Mouse (Mus musculus): ENCODE results near the gene Slc9a8. TPM values are rescaled to one million over a fixed set of nuclear protein-coding genes. Genes with fewer than 3 reads are reported as not detected.

Slc9a8 gene
- polyA plus RNA-seq, 1 experiment, result 34.8 TPM

DNA sequence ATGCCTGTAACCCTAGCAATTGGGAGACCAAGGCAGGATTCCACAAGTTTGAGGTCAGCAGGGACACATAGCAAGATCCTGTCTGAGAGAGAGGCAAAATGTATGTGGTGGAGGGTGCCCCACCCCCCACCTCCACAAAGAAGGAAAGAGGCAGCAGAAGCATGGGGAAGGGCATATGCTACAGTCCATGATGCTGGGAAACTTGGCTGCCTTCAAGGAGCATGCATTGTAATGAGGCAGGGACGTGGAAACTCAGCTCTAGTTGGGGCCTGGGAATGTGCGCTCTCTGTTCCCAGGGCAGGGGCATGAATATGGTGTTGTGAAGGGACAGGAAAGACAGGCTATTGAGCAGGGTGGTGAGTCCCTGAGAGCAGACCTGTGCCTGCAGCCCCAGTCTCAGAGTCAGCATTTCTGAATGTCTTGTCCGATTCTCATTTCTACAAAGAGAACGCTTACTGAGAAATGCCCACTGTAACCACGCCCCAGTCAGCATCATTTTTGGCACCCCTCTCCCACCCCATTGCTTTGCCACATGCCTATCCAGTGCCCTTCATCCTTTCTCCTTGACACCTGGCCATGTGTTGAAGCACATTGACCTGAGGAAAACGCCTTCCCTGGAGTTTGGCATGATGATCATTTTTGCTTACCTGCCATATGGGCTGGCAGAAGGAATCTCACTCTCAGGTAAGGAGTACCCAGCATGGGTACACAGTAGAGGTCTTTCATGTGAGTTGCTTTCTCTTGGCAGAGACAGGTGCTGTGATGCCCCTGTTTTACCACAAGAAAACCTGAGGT lies 37.8 kb downstream of the Slc9a8 start:
- no peak overlapping the region for H3K4me3 ChIP-seq (ENCODE audit: low read depth, low read length)
- TF ChIP-seq CTCF (IDR thresholded peaks at IDR 0.05; ENCODE audit: extremely low read depth, insufficient read length, insufficient replicate concordance, low read depth, low read length) (no peak), POLR2A (IDR thresholded peaks at IDR 0.05; ENCODE audit: low read depth, low read length) (no peak)
- H3K27ac ChIP-seq (ENCODE audit: insufficient read depth, low read depth, low read length), result no peak overlapping the region
- H3K27me3 ChIP-seq (ENCODE audit: control insufficient read depth, insufficient read depth, low read length), result no peaks in the 10 kb centered on the region
- peaks cover 39% of the 10 kb centered on the region for H3K36me3 ChIP-seq (ENCODE audit: control insufficient read depth, insufficient read depth, low read length)
- 93% methylated on average over 6 of the region's 6 CpGs for WGBS
- peaks cover 4% of the 10 kb centered on the region; the same call in 1 of the 2 replicates for H3K4me1 ChIP-seq (ENCODE audit: control insufficient read depth, insufficient read depth, insufficient read length, low read length)

DNA sequence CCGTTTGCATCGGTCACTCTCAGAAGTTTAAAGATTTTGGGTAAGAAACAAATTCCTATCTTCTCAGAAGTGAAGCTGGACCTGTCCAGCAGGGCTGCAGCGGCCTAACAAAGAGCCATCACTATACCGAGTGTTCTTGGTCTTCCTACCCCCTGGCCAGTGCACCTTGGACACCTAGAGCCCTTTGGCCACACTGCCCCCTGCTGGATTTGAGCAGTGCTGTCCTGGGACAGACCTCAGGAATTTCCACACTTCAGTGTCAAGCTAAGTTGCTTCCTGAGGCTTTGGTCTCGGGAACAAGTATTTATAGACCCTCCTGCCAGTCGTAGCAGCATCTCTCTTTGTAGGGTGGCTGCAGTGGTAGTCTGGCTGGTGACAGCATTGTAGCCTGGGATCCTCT lies 41.4 kb downstream of the Slc9a8 start:
- H3K27ac ChIP-seq (ENCODE audit: insufficient read depth, low read depth, low read length), result peak overlapping the region; percentile 28
- H3K4me1 ChIP-seq (ENCODE audit: control insufficient read depth, insufficient read depth, insufficient read length, low read length), result peaks cover 8% of the 10 kb centered on the region
- 51% methylated on average over 6 of the region's 6 CpGs for WGBS
- H3K36me3 ChIP-seq (ENCODE audit: control insufficient read depth, insufficient read depth, low read length), result peaks cover 25% of the 10 kb centered on the region
- TF ChIP-seq CTCF (IDR thresholded peaks at IDR 0.05; ENCODE audit: extremely low read depth, insufficient read length, insufficient replicate concordance, low read depth, low read length), result peak; percentile 91; the same call in 1 of the 2 replicates
- no peak for TF ChIP-seq POLR2A (IDR thresholded peaks at IDR 0.05; ENCODE audit: low read depth, low read length)
- no peaks in the 10 kb centered on the region for H3K27me3 ChIP-seq (ENCODE audit: control insufficient read depth, insufficient read depth, low read length)
- H3K4me3 ChIP-seq (ENCODE audit: low read depth, low read length), result no peak overlapping the region

DNA sequence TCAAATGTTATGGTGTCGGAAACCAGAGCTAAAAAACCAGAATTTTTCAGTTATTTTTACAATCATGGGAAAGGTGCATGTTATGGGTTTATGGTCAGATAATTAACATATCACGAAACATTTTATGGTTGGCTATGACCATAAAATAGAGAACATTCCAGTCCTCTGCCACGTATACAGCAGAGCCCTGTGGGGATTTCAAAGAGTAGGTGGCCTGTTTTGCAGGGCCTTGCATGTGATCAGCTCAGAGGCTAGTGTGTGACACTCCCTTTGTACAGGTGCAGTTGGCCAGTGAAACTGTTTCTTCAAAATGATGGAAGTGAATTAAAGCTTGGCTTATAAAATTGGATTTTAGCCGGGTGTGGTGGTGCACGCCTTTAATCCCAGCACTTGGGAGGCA lies 42.3 kb downstream of the Slc9a8 start:
- Histone ChIP-seq H3K4me1 (ENCODE audit: control insufficient read depth, insufficient read depth, insufficient read length, low read length) (peaks cover 8% of the 10 kb centered on the region), H3K27ac (ENCODE audit: insufficient read depth, low read depth, low read length) (peak overlapping the region; percentile 36; the same call in 1 of the 2 replicates), H3K27me3 (ENCODE audit: control insufficient read depth, insufficient read depth, low read length) (no peaks in the 10 kb centered on the region), H3K4me3 (ENCODE audit: low read depth, low read length) (no peak overlapping the region), H3K36me3 (ENCODE audit: control insufficient read depth, insufficient read depth, low read length) (peaks cover 21% of the 10 kb centered on the region)
- TF ChIP-seq CTCF (IDR thresholded peaks at IDR 0.05; ENCODE audit: extremely low read depth, insufficient read length, insufficient replicate concordance, low read depth, low read length), result no peak
- TF ChIP-seq POLR2A (IDR thresholded peaks at IDR 0.05; ENCODE audit: low read depth, low read length), result no peak
- WGBS, result 39% methylated on average over 5 of the region's 5 CpGs

DNA sequence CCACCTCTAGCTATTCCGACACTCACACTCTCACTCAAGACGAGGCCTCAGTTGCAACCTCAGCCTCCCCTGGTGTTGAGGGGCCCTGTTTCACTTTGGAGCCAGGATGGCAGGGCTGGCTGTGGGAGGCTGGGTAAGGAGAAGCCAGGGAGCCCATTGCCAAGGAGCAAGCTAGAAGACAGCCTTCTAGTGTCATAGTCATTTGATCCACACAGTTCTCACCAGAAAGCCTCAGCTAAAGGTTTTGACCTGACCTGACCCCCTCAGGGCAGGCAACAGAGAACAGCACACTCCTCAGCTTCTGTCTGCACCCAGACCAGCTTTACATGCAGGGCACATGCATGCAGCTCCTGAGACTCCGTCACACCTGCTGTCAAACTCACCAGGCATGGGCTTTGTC lies 44.4 kb downstream of the Slc9a8 start:
- Histone ChIP-seq H3K27me3 (ENCODE audit: control insufficient read depth, insufficient read depth, low read length) (no peaks in the 10 kb centered on the region), H3K36me3 (ENCODE audit: control insufficient read depth, insufficient read depth, low read length) (peaks cover 26% of the 10 kb centered on the region)
- 93% methylated on average over 3 of the region's 3 CpGs for WGBS

DNA sequence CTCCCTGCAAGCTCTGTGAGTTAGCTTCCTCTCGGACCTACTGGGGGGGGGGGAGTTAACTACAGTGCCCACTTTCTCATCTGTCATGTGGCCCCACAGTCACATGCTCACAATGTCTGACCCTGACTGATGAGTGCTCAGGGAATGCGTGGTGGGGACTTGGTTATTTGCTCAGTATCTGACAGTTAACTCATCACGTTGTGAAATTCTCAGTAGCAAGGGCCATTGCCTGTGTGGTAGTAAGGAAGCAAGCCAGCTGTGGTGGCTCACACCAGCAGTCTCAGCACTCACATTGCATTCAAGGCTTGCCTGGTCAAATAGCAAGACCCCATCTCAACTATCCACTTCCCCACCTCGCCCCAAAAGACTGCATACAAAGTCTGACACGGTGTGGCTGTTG lies 45.7 kb downstream of the Slc9a8 start:
- H3K4me1 ChIP-seq (ENCODE audit: control insufficient read depth, insufficient read depth, insufficient read length, low read length), result peaks cover 21% of the 10 kb centered on the region
- H3K27ac ChIP-seq (ENCODE audit: insufficient read depth, low read depth, low read length), result no peak overlapping the region
- H3K27me3 ChIP-seq (ENCODE audit: control insufficient read depth, insufficient read depth, low read length), result no peaks in the 10 kb centered on the region
- no peak for TF ChIP-seq POLR2A (IDR thresholded peaks at IDR 0.05; ENCODE audit: low read depth, low read length)
- no peak for TF ChIP-seq CTCF (IDR thresholded peaks at IDR 0.05; ENCODE audit: extremely low read depth, insufficient read length, insufficient replicate concordance, low read depth, low read length)
- no peak overlapping the region for H3K4me3 ChIP-seq (ENCODE audit: low read depth, low read length)
- H3K36me3 ChIP-seq (ENCODE audit: control insufficient read depth, insufficient read depth, low read length), result peaks cover 32% of the 10 kb centered on the region
- WGBS, result 78% methylated on average over 5 of the region's 5 CpGs

More for the DNA sequence above, 44.4 kb downstream of the Slc9a8 start:
- TF ChIP-seq POLR2A (IDR thresholded peaks at IDR 0.05; ENCODE audit: low read depth, low read length) (no peak), CTCF (IDR thresholded peaks at IDR 0.05; ENCODE audit: extremely low read depth, insufficient read length, insufficient replicate concordance, low read depth, low read length) (no peak)
- Histone ChIP-seq H3K4me3 (ENCODE audit: low read depth, low read length) (no peak overlapping the region), H3K27ac (ENCODE audit: insufficient read depth, low read depth, low read length) (no peak overlapping the region), H3K4me1 (ENCODE audit: control insufficient read depth, insufficient read depth, insufficient read length, low read length) (peaks cover 11% of the 10 kb centered on the region)

DNA sequence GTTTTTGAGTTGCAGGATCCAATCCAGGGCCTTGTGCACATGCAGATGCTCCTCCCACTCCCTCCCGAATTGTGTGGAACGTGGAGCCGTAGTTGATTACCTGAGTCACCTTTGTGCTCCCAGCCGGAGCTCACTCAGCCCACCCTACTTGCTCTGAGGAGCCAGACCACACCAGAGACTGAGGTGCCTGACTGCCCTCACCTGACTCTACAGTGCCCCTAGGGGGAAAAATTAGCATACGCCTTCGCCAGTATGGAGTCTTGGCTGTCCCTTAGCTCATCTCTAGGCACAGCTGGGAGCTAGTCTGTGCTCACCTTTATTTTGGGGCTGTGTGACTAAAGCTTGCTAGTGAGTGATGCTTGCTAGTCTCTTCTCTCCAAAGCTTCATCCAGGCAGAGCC lies 46.9 kb downstream of the Slc9a8 start:
- Histone ChIP-seq H3K4me1 (ENCODE audit: control insufficient read depth, insufficient read depth, insufficient read length, low read length) (peaks cover 18% of the 10 kb centered on the region), H3K27me3 (ENCODE audit: control insufficient read depth, insufficient read depth, low read length) (no peaks in the 10 kb centered on the region), H3K27ac (ENCODE audit: insufficient read depth, low read depth, low read length) (no peak overlapping the region), H3K36me3 (ENCODE audit: control insufficient read depth, insufficient read depth, low read length) (peaks cover 42% of the 10 kb centered on the region), H3K4me3 (ENCODE audit: low read depth, low read length) (no peak overlapping the region)
- no peak for TF ChIP-seq POLR2A (IDR thresholded peaks at IDR 0.05; ENCODE audit: low read depth, low read length)
- no peak for TF ChIP-seq CTCF (IDR thresholded peaks at IDR 0.05; ENCODE audit: extremely low read depth, insufficient read length, insufficient replicate concordance, low read depth, low read length)
- WGBS, result 93% methylated on average over 6 of the region's 6 CpGs

DNA sequence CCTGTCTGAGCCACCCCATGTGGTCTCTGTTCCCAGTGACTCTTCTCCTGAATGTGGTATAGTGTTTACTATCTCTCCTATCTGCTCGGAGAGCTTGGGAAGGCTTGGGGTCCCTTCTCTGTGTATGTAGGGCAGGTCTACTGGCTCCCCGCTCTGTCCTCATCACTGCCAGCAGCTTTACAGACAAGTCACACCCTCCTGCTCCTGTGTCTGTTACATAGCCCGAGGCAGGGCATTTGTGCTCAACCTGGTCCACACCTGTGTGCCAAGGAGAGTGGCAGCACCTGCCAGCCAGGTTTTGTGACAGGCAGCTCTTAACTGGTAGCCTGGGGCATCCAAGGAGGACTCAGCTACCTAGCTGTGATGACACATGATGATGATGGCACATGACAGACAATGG lies 49.1 kb downstream of the Slc9a8 start:
- TF ChIP-seq POLR2A (IDR thresholded peaks at IDR 0.05; ENCODE audit: low read depth, low read length) (no peak), CTCF (IDR thresholded peaks at IDR 0.05; ENCODE audit: extremely low read depth, insufficient read length, insufficient replicate concordance, low read depth, low read length) (no peak)
- peaks cover 55% of the 10 kb centered on the region for H3K36me3 ChIP-seq (ENCODE audit: control insufficient read depth, insufficient read depth, low read length)
- 68% methylated on average over 3 of the region's 3 CpGs for WGBS

More for the DNA sequence above, 49.1 kb downstream of the Slc9a8 start:
- Histone ChIP-seq H3K4me1 (ENCODE audit: control insufficient read depth, insufficient read depth, insufficient read length, low read length) (peaks cover 14% of the 10 kb centered on the region), H3K27me3 (ENCODE audit: control insufficient read depth, insufficient read depth, low read length) (no peaks in the 10 kb centered on the region), H3K4me3 (ENCODE audit: low read depth, low read length) (no peak overlapping the region), H3K27ac (ENCODE audit: insufficient read depth, low read depth, low read length) (no peak overlapping the region)

Measured in small intestine, adult 2 months (tissue).